Mouse (Mus musculus) lung, embryonic 14.5 days (tissue): ENCODE measurements around the gene Gm8020. TPM values are rescaled to one million over a fixed set of nuclear protein-coding genes. Genes with fewer than 3 reads are reported as not detected.
A peak's percentile ranks its signal among the peaks of the same experiment; 100 is the strongest.
"Not testable (repeated sequence)": the region's sequence is repeated elsewhere in the genome, so short reads cannot be mapped to it uniquely, and the experiment has no call there.

Source experiments
- ATAC-seq: fragments of 200-750 bp; cut with Nextera tagmentation; 2 replicates; pipeline ENCODE4 v1.8.0; 2017; ENCODE audit warnings: mild to moderate bottlenecking, moderate TSS enrichment, moderate library complexity; ENCODE audit not compliant: insufficient read depth
- DNase-seq: peaks from one replicate; pipeline ENCODE4 v3.0.0-alpha.2; 2015
- H3K27ac ChIP-seq: fragments of 300-500 bp; sonication (generic); 2 replicates; pipeline ENCODE4 v1.5.1; 2014; ENCODE audit warnings: low read depth, mild to moderate bottlenecking, moderate library complexity
- H3K27me3 ChIP-seq: fragments of 300-500 bp; sonication (generic); 2 replicates; pipeline ENCODE4 v1.6.1; 2014; ENCODE audit warnings: low read length, control low read depth; ENCODE audit not compliant: insufficient read depth
- H3K36me3 ChIP-seq: fragments of 300-500 bp; sonication (generic); 2 replicates; pipeline ENCODE4 v1.6.1; 2014; ENCODE audit warnings: control low read depth; ENCODE audit not compliant: insufficient read depth
- H3K4me1 ChIP-seq: fragments of 300-500 bp; sonication (generic); 2 replicates; pipeline ENCODE4 v1.6.1; 2014; ENCODE audit warnings: antibody characterized with exemption, control low read depth; ENCODE audit not compliant: insufficient read depth
- H3K4me2 ChIP-seq: fragments of 300-500 bp; sonication (generic); 2 replicates; pipeline ENCODE4 v1.6.1; 2014; ENCODE audit warnings: mild to moderate bottlenecking
- H3K4me3 ChIP-seq: fragments of 300-500 bp; sonication (generic); 2 replicates; pipeline ENCODE4 v1.5.1; 2014; ENCODE audit warnings: low read depth, low read length
- H3K9ac ChIP-seq: fragments of 300-500 bp; sonication (generic); 2 replicates; pipeline ENCODE4 v1.6.1; 2014
- H3K9me3 ChIP-seq: fragments of 300-500 bp; sonication (generic); 2 replicates; pipeline ENCODE4 v1.6.1; 2016; ENCODE audit warnings: low read depth, low read length, control low read depth
- WGBS: fragments of 180-500 bp; shearing (Covaris S2); extraction: QIAGEN DNeasy Blood & Tissue Kit; methylation state at CpG from one replicate; pipeline ENCODE4 v1.1.7; 2014; 5-methylcytosine and 5-hydroxymethylcytosine counted together
- polyA plus RNA-seq: library from polyadenylated mRNA; unstranded; fragments of >200 nt; fragmentation: Nextera tagmentation; extraction: Ambion mirVana; gene quantifications from 2 replicates; pipeline ENCODE4 v1.2.1, GENCODE M21; 2014

The Gm8020 gene
- polyA plus RNA-seq, result not detected in 2 replicates

GRCm38 (mm10) chr14:42502249-42502648 lies at the start of gene Gm8020:
Gene Gm8020, minus strand, starts transcription at chr14:42502349.
- WGBS, result 88% methylated on average over 2 of the region's 3 CpGs
- not testable (repeated sequence) for ATAC-seq, H3K4me3 ChIP-seq, H3K9me3 ChIP-seq, H3K27me3 ChIP-seq, H3K36me3 ChIP-seq, H3K9ac ChIP-seq, H3K4me1 ChIP-seq, H3K4me2 ChIP-seq, DNase-seq, H3K27ac ChIP-seq

DNA sequence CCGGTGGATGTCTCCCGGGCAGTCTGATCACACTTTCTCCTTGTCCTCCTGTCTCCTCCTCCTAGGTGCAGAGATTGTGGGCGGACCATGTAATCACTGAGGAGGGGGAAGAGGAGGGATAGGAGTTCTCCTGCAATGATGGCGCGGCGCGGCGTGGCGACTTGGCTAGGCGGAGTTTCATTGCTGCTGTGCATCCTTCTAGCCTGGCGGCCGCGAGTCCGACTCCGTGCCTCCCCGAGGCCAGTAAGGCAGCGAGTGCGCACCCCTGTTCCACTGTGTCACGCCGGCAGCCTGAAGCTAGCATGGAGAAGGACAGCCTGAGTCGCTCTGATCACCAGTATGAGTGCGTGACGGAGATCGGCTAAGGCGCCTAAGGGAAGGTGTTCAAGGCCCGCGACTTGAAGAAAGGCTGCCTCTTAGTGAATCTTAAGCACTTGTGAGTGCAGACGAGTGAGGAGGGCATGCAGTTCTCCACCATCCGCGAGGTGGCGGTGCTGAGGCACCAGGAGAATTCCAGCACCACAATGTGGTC lies 41.1 kb upstream of the Gm8020 start:
- not testable (repeated sequence) for H3K36me3 ChIP-seq
- peak; percentile 47; the same call in 1 of the 2 replicates for ATAC-seq

DNA sequence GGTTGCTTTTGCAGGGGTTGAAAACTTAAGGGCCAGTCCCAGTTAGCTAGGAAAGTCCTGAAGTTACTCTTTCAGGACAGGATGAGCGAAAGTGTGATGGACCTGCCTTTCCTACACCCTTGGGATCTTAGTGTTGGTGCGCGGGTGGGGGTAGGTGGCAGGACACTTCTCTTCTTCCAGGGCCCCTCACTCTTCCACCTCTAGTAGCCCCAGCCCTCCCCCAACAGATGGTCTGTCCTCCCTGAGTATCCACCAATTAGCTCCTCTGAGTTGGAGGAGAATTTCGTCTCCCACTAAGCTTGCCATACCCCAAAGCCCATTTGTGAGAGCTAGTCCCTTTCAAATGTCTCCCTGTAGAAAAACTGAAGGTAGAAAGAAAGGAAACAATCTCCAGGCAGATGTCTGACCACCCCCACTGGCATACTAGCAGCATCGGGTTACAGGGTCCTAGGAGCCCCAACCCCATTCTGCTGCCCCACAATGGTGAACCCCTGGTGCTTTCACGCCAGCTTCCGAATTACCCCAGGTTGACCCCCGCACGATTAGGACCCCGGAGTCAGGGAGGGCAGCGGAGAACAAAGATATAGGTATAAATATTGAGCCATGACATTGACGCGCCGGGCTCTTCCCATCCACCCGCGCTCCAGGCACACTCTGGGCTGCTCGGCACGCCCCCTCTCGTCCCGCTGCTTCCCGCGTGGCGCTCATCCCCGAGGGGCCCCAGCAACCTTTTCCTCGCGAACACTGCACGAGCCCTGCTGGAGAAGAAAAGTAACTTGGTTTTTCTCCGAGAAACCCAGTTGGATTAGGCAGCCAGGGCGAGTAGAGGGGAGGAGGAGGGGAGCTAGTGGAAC lies 40.4 kb upstream of the Gm8020 start:
- H3K4me3 ChIP-seq, H3K27ac ChIP-seq, H3K4me2 ChIP-seq, H3K4me1 ChIP-seq, H3K27me3 ChIP-seq, DNase-seq, H3K9me3 ChIP-seq, H3K9ac ChIP-seq, H3K36me3 ChIP-seq: not testable (repeated sequence)
- ATAC-seq, result peak; percentile 17; the same call in 1 of the 2 replicates
- 23% methylated on average over 17 of the region's 29 CpGs for WGBS

More for the DNA sequence above, 41.1 kb upstream of the Gm8020 start:
- not testable (repeated sequence) for H3K27me3 ChIP-seq, H3K9ac ChIP-seq, H3K4me2 ChIP-seq, DNase-seq, H3K9me3 ChIP-seq, H3K27ac ChIP-seq, H3K4me3 ChIP-seq, H3K4me1 ChIP-seq
- 12% methylated on average over 21 of the region's 31 CpGs for WGBS

- H3K27ac ChIP-seq, H3K4me3 ChIP-seq, H3K27me3 ChIP-seq, DNase-seq, ATAC-seq, H3K9ac ChIP-seq, H3K36me3 ChIP-seq, H3K4me1 ChIP-seq, H3K9me3 ChIP-seq, H3K4me2 ChIP-seq: not testable (repeated sequence)
- WGBS, result 96% methylated on average over 1 of the region's 3 CpGs
These were observed 22.0 kb upstream of the Gm8020 start, which contains the start of gene Gm8024 for GRCm38 (mm10) chr14:42524182-42524581. Gene Gm8024, minus strand, starts transcription at chr14:42524282.

GRCm38 (mm10) chr14:42463581-42463980 lies 38.6 kb downstream of the Gm8020 start, which contains the start of gene Gm8011:
Gene Gm8011, plus strand, starts transcription at chr14:42463881.
- not testable (repeated sequence) for H3K9ac ChIP-seq, DNase-seq, H3K36me3 ChIP-seq, H3K27me3 ChIP-seq, H3K4me3 ChIP-seq, H3K4me1 ChIP-seq, H3K4me2 ChIP-seq, ATAC-seq, H3K27ac ChIP-seq, H3K9me3 ChIP-seq
- 38% methylated on average over 2 of the region's 2 CpGs for WGBS

Other genes with a start within 250 kb of the Gm8020 start
- not detected in 2 replicates for gene Gm17026, start 242.3 kb downstream of the Gm8020 start, polyA plus RNA-seq
- not detected in 2 replicates for gene Gm9611, start 205.0 kb downstream of the Gm8020 start, polyA plus RNA-seq
- not detected in 2 replicates for gene Gm7995, start 192.1 kb downstream of the Gm8020 start, polyA plus RNA-seq
- not detected in 2 replicates for gene Gm8005, start 62.7 kb downstream of the Gm8020 start, polyA plus RNA-seq
- not detected in 2 replicates for gene Gm8011, start 38.5 kb downstream of the Gm8020 start, polyA plus RNA-seq
- gene Gm8024, start 21.9 kb upstream of the Gm8020 start, polyA plus RNA-seq, result 0.17 TPM in 1 of 2 replicates, not detected in the other
- not detected in 2 replicates for gene Gm17124, start 97.5 kb upstream of the Gm8020 start, polyA plus RNA-seq
- gene Gm3633, start 139.6 kb upstream of the Gm8020 start, polyA plus RNA-seq, result not detected in 2 replicates
- not detected in 2 replicates for gene Gm10378, start 153.6 kb upstream of the Gm8020 start, polyA plus RNA-seq